Mouse (Mus musculus): ENCODE results near the gene Enox1.

Enox1 gene

GRCm38 (mm10) chr14:77463919-77464318, 307.4 kb downstream of the Enox1 start:
- no peak for DNase-seq

- DNase-seq, result no peak
These were observed 308.2 kb downstream of the Enox1 start for GRCm38 (mm10) chr14:77464782-77465181.

GRCm38 (mm10) chr14:77470577-77470976, 314.0 kb downstream of the Enox1 start:
- no peak for DNase-seq

GRCm38 (mm10) chr14:77473501-77473900, 316.9 kb downstream of the Enox1 start:
- no peak for DNase-seq

- no peak for DNase-seq
These were observed 317.5 kb downstream of the Enox1 start for GRCm38 (mm10) chr14:77474026-77474425.

GRCm38 (mm10) chr14:77475134-77475820, 318.7 kb downstream of the Enox1 start:
- no peak for DNase-seq

- DNase-seq, result no peak
These were observed 321.1 kb downstream of the Enox1 start for GRCm38 (mm10) chr14:77477704-77478103.

GRCm38 (mm10) chr14:77478210-77478609, 321.6 kb downstream of the Enox1 start:
- DNase-seq, result no peak

GRCm38 (mm10) chr14:77478692-77479091, 322.1 kb downstream of the Enox1 start:
- no peak for DNase-seq

GRCm38 (mm10) chr14:77483076-77483475, 326.5 kb downstream of the Enox1 start:
- DNase-seq, result no peak

GRCm38 (mm10) chr14:77484951-77485447, 328.4 kb downstream of the Enox1 start:
- peak; percentile 66 to 80 for DNase-seq

- no peak for DNase-seq
These were observed 334.1 kb downstream of the Enox1 start for GRCm38 (mm10) chr14:77490699-77491098.

GRCm38 (mm10) chr14:77491731-77492130, 335.2 kb downstream of the Enox1 start:
- no peak for DNase-seq

- DNase-seq, result no peak
These were observed 343.5 kb downstream of the Enox1 start for GRCm38 (mm10) chr14:77499996-77500581.

GRCm38 (mm10) chr14:77504458-77505135, 348.0 kb downstream of the Enox1 start:
- DNase-seq, result no peak

GRCm38 (mm10) chr14:77506341-77506740, 349.8 kb downstream of the Enox1 start:
- DNase-seq, result no peak

- peak; percentile 65 to 75 for DNase-seq
These were observed 351.5 kb downstream of the Enox1 start for GRCm38 (mm10) chr14:77508036-77508435.

- DNase-seq, result no peak
These were observed 352.5 kb downstream of the Enox1 start for GRCm38 (mm10) chr14:77509042-77509441.

GRCm38 (mm10) chr14:77509924-77510323, 353.4 kb downstream of the Enox1 start:
- DNase-seq, result no peak

GRCm38 (mm10) chr14:77511137-77511870, 354.7 kb downstream of the Enox1 start:
- no peak for DNase-seq

- DNase-seq, result no peak
These were observed 361.5 kb downstream of the Enox1 start for GRCm38 (mm10) chr14:77518017-77518416.

- DNase-seq, result no peak
These were observed 362.6 kb downstream of the Enox1 start for GRCm38 (mm10) chr14:77518941-77519695.
